Mouse (Mus musculus) urinary bladder, postnatal 4 days (tissue): Measurements from ENCODE around the gene Spats2.

Experiments used
- DNase-seq, 2 experiments: peaks; one replicate each; pipeline ENCODE4 v3.0.0; 2021 to 2022; ENCODE audit warnings: low spot score in 2 of 2

Gene Spats2

GRCm38 (mm10) chr15:99259167-99259729, 133.5 kb downstream of the Spats2 start:
- DNase-seq: no peak

DNA sequence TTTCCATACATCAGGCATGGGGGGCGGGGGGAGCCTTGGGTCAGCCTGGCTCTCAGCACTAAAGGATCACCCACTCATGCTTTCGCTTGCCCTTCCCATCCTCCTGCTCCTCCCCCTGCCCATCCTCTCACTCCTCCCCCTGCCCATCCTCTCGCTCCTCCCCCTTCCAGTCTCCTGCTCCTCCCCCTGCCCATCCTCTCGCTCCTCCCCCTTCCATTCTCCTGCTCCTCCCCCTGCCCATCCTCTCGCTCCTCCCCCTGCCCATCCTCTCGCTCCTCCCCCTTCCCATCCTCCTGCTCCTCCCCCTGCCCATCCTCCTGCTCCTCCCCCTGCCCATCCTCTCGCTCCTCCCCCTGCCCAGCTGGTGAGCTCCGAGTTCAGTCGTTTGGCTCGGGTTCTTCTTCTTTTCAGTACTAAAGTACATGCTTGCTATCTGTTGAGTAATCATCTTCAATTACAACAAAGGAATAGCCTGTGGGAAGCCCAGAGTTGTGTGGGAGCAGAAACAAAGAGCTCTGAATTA, 134.1 kb downstream of the Spats2 start:
- peak; percentile 77 to 84 for DNase-seq

GRCm38 (mm10) chr15:99262702-99263101, 137.0 kb downstream of the Spats2 start:
- DNase-seq: no peak
